Mouse (Mus musculus) hindbrain, embryonic 16.5 days (tissue): Measurements from ENCODE around the gene Rusc1. TPM values are rescaled to one million over a fixed set of nuclear protein-coding genes. Genes with fewer than 3 reads are reported as not detected.
A peak's percentile ranks its signal among the peaks of the same experiment; 100 is the strongest.

Experiments
- ATAC-seq: fragments of 200-750 bp; cut with Nextera tagmentation; 2 replicates; pipeline ENCODE4 v1.8.0; 2017; ENCODE audit warnings: moderate TSS enrichment, moderate library complexity
- H3K27ac ChIP-seq: fragments of 300-500 bp; sonication (generic); 2 replicates; pipeline ENCODE4 v1.5.1; 2014; ENCODE audit warnings: low read depth, mild to moderate bottlenecking, control low read depth, low read length, moderate library complexity
- H3K27me3 ChIP-seq: fragments of 300-500 bp; sonication (generic); replicated peaks from 2 replicates; pipeline ENCODE4 v1.6.1; 2014; ENCODE audit warnings: low read length; ENCODE audit not compliant: control insufficient read depth, insufficient read depth
- H3K36me3 ChIP-seq: fragments of 300-500 bp; sonication (generic); 2 replicates; pipeline ENCODE4 v1.6.1; 2014; ENCODE audit warnings: mild to moderate bottlenecking, low read length, moderate library complexity, mixed read lengths; ENCODE audit not compliant: control insufficient read depth, insufficient read depth
- H3K4me1 ChIP-seq: fragments of 300-500 bp; sonication (generic); 2 replicates; pipeline ENCODE4 v1.6.1; 2014; ENCODE audit warnings: low read depth, low read length; ENCODE audit not compliant: control insufficient read depth, insufficient read depth
- H3K4me2 ChIP-seq: fragments of 300-500 bp; sonication (generic); 2 replicates; pipeline ENCODE4 v1.6.1; 2014; ENCODE audit warnings: mild to moderate bottlenecking, low read length, control low read depth, moderate library complexity
- H3K4me3 ChIP-seq: fragments of 300-500 bp; sonication (generic); 2 replicates; pipeline ENCODE4 v1.5.1; 2014; ENCODE audit warnings: mild to moderate bottlenecking, low read length, control low read depth, moderate library complexity
- H3K9ac ChIP-seq: fragments of 300-500 bp; sonication (generic); 2 replicates; pipeline ENCODE4 v1.6.1; 2014; ENCODE audit warnings: low read depth, mild to moderate bottlenecking, control low read depth, low read length, moderate library complexity
- H3K9me3 ChIP-seq: fragments of 300-500 bp; sonication (generic); 2 replicates; pipeline ENCODE4 v1.6.1; 2014; ENCODE audit warnings: mild to moderate bottlenecking, low read length, moderate library complexity; ENCODE audit not compliant: control insufficient read depth
- WGBS: fragments of 180-500 bp; shearing (Covaris S2); extraction: QIAGEN DNeasy Blood & Tissue Kit; methylation state at CpG from one replicate; pipeline ENCODE4 v1.1.7; 2014; 5-methylcytosine and 5-hydroxymethylcytosine counted together
- polyA plus RNA-seq: library from polyadenylated mRNA; unstranded; fragments of >200 nt; fragmentation: Nextera tagmentation; extraction: Ambion mirVana; gene quantifications from 2 replicates; pipeline ENCODE4 v1.2.1, GENCODE M21; 2015

Gene Rusc1
- polyA plus RNA-seq, result 101 and 112 TPM in 2 replicates

DNA sequence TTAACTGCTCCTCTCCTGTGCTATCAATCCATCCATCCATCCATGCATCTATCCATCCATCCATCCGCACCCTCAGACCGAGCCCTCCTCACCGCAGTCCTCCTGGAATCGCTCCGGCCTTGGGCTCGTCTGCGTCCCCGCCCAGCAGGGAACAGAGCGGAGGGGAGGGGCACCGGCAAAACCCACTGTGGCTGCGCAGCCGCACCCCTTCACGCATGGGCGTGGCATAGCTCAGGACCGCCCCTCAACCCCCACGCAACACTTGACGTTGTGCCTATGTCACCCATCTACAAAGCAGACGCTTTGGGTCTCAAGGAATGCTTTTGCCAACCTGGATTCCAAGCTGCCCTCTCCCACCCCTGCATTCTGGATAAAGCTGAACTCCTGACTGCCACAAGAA is at the start of gene Rusc1:
Gene Rusc1 (minus strand): TSS at position 137 of the 400 bp plus-strand sequence.
- peaks cover 18% of the 10 kb centered on the region for H3K4me1 ChIP-seq
- peak within 1 kb of the TSS; percentile 95 for H3K4me2 ChIP-seq
- no peaks in the 10 kb centered on the region for H3K9me3 ChIP-seq
- ATAC-seq, result peak; percentile 84
- peak within 1 kb of the TSS; percentile 70 for H3K4me3 ChIP-seq
- H3K27ac ChIP-seq, result peak within 1 kb of the TSS; percentile 84
- H3K36me3 ChIP-seq, result peaks cover 24% of the 10 kb centered on the region
- H3K27me3 ChIP-seq, result no peaks in the 10 kb centered on the region
- 0% methylated on average over 18 of the region's 18 CpGs for WGBS
- peak within 1 kb of the TSS; percentile 78 for H3K9ac ChIP-seq

DNA sequence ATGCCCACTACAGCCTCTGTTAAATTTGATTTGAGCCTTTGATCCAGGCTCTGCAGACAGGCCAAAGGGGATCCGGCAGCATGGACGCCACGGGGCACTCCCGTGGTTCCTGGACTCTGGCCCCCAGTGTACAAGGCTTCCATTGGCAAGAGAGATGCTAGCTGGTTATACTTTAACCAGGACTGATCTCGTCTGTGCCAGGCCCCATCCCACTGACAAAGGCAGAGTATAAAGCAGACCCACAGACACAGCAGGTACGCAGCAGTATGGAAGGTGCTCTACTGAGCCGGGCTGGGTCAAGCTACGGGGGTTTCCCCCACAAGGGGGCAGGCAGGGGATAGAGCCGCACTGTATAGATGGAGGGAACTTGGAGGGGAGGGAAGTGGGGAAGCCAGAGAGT is 43.3 kb upstream of the Rusc1 start:
- H3K36me3 ChIP-seq, result no peaks in the 10 kb centered on the region
- 30% methylated on average over 9 of the region's 9 CpGs for WGBS
- no peaks in the 10 kb centered on the region for H3K9me3 ChIP-seq
- ATAC-seq, result no peak
- H3K27me3 ChIP-seq, result no peaks in the 10 kb centered on the region
- H3K4me3 ChIP-seq, result no peak overlapping the region
- no peak overlapping the region for H3K9ac ChIP-seq
- no peak overlapping the region for H3K27ac ChIP-seq
- no peak overlapping the region for H3K4me2 ChIP-seq
- H3K4me1 ChIP-seq, result peaks cover 5% of the 10 kb centered on the region; the same call in 1 of the 2 replicates

DNA sequence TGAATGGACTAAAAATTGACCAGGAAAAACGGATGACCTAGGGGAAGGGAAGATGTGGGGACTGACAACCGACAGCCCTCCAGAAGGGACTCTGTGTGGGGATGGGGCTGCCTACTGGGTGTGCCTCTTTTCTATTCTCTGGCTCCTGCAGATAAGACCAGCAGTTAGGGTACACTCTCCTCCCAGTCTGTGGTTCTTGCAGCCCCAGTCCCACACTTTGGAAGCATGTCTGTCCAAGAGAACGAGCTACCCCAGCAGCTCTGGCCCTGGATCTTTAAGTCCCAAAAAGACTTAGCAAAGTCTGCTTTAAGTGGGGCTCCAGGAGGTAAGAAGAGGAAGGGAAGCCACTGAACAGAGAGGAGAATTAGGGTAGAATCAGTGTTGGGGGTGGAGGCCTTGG is 42.8 kb upstream of the Rusc1 start, which contains the start of gene Pklr:
Gene Pklr (plus strand): TSS at position 185 of the 400 bp plus-strand sequence.
- Histone ChIP-seq H3K4me3 (no peak within 1 kb of the TSS), H3K9ac (no peak within 1 kb of the TSS), H3K4me2 (no peak within 1 kb of the TSS), H3K27me3 (no peaks in the 10 kb centered on the region), H3K36me3 (no peaks in the 10 kb centered on the region), H3K9me3 (no peaks in the 10 kb centered on the region), H3K27ac (no peak within 1 kb of the TSS), H3K4me1 (peaks cover 5% of the 10 kb centered on the region; the same call in 1 of the 2 replicates)
- no peak for ATAC-seq
- 63% methylated on average over 3 of the region's 3 CpGs for WGBS

DNA sequence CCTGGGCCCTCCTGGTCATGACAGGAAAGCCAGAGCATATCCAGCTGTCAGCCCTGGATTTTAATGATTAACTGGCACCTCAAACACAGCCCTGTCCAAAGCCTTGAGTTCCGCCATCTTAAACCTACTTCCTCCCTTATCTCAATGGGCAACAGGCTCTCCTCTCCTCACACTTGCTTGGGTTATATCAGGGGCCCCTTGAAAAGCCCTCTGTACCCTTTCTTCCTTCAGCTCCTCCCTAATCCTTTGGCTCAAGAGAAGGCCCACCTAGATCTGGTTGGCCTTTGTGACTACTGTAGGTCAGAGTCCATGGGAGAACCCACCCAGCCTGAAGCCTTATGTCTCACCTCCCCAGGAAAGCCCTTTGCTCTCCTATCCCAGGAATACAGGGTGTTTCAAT is 40.6 kb upstream of the Rusc1 start:
- WGBS, result 87% methylated on average over 1 of the region's 1 CpGs
- H3K9me3 ChIP-seq, result no peaks in the 10 kb centered on the region
- no peak for ATAC-seq

DNA sequence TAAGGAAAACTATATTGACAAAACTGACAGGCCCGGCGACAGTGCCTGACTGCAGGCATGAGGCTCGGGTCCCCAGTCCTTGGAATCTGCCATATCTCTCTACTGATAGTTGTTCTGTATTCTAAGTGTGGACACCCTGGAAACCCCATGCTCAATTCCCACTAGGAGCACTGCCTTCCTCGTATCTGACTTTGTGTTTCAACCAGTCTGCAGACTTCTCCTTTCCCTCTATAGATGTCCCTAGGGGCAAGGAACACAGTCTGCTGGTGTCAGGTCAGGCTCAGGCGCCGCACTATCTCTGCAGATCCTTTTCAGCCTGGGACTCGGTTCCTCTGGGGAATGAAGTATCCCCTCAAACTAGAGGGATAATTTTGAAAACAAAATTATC is 39.9 kb upstream of the Rusc1 start:
- H3K27me3 ChIP-seq, result no peaks in the 10 kb centered on the region
- no peaks in the 10 kb centered on the region for H3K9me3 ChIP-seq
- H3K4me2 ChIP-seq, result no peak overlapping the region
- H3K36me3 ChIP-seq, result no peaks in the 10 kb centered on the region
- peaks cover 5% of the 10 kb centered on the region; the same call in 1 of the 2 replicates for H3K4me1 ChIP-seq
- H3K4me3 ChIP-seq, result no peak overlapping the region
- 82% methylated on average over 7 of the region's 7 CpGs for WGBS
- ATAC-seq, result no peak
- H3K9ac ChIP-seq, result no peak overlapping the region
- H3K27ac ChIP-seq, result no peak overlapping the region

More for the DNA sequence above, 40.6 kb upstream of the Rusc1 start:
- Histone ChIP-seq H3K9ac (no peak overlapping the region), H3K4me2 (no peak overlapping the region), H3K4me3 (no peak overlapping the region), H3K27me3 (no peaks in the 10 kb centered on the region), H3K4me1 (peaks cover 5% of the 10 kb centered on the region; the same call in 1 of the 2 replicates), H3K36me3 (no peaks in the 10 kb centered on the region), H3K27ac (no peak overlapping the region)

DNA sequence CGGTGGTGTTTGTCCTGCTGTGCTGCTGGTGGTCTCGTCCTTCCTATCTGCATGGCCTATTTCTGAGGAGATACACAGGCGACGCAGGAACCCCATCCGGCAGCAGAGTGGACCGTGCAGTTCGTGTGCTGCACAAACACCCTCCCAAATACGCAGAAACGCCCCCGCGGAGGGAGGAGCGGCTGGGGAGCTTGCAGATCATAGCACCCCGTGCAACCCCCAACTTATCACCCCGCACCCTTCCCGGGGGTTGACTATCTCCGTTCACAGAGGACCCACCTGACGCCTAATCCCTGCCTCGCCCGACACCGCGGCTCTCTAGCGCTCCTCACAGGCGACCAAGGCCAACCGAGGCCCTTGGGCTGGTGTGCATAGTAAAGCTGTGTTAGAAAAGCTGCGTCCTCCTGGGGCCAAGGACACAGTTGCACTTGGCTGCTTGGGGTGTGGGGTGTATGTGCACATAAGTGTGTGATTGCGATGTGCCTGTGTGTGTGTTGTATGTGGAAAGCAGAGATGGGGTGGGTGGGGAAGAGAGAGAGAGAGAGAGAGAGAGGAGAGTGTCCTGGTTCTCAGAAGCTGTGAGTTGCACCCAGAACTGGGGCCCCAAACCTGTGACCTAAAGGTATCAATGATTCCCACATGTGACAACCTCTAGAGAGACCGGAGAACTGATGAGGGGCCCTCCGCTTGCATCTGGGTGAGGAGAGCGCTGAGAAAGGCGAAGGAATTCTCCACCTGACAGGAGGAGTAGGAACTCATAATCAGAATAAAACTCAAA is 39.4 kb upstream of the Rusc1 start:
- no peaks in the 10 kb centered on the region for H3K36me3 ChIP-seq
- H3K9me3 ChIP-seq, result no peaks in the 10 kb centered on the region
- ATAC-seq, result peak; percentile 81
- peaks cover 5% of the 10 kb centered on the region; the same call in 1 of the 2 replicates for H3K4me1 ChIP-seq
- H3K9ac ChIP-seq, result peak overlapping the region; percentile 56
- H3K4me2 ChIP-seq, result peak overlapping the region; percentile 77
- H3K27me3 ChIP-seq, result no peaks in the 10 kb centered on the region
- H3K27ac ChIP-seq, result no peak overlapping the region
- 17% methylated on average over 30 of the region's 30 CpGs for WGBS
- H3K4me3 ChIP-seq, result peak overlapping the region; percentile 35

DNA sequence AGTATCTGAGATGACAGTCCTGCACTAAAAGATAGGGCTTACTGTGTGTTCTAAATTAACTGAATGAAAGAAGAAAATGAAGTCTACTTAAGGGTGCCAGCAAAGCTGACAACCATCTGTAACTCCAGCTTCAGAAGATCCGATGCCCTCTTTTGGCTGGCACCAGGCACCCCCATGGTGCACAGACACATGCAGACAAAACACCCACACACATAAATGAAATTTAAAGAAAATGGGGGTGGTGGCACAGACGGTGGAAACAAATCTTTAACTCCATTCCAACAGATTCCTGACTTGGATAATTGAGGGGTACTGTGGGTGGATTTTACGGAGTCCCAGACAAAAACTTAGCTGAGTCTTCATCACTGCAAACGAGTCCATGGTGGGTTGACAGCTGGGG is 38.7 kb upstream of the Rusc1 start:
- H3K4me3 ChIP-seq, result no peak overlapping the region; the same call in none of the 2 replicates

DNA sequence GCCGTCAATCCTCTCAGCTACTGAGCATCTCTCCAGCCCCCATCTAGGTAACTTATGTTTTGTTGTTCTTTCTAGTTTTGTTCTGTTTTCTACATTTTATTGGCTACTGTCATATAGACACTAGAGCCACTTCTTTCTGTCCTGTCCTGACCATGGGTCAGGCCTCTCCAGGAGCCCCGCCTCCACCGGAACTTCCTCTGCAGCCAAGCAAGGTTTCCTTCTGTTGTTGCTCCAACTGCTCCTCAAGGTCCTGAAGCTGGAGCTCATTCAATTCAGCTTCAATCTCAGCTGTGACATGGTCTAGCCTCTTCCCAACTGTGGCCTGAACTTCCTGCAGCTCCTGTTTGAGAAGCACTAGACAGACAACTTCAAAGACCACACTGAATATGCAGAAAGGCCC is 36.8 kb upstream of the Rusc1 start:
- H3K9me3 ChIP-seq, result no peaks in the 10 kb centered on the region
- H3K4me2 ChIP-seq, result no peak overlapping the region
- no peaks in the 10 kb centered on the region for H3K27me3 ChIP-seq
- H3K4me1 ChIP-seq, result peaks cover 5% of the 10 kb centered on the region; the same call in 1 of the 2 replicates
- H3K9ac ChIP-seq, result no peak overlapping the region
- H3K4me3 ChIP-seq, result no peak overlapping the region
- 90% methylated on average over 3 of the region's 3 CpGs for WGBS
- no peak overlapping the region for H3K27ac ChIP-seq
- no peaks in the 10 kb centered on the region for H3K36me3 ChIP-seq
- no peak for ATAC-seq

More for the DNA sequence above, 38.7 kb upstream of the Rusc1 start:
- no peaks in the 10 kb centered on the region for H3K36me3 ChIP-seq
- no peaks in the 10 kb centered on the region for H3K9me3 ChIP-seq
- 30% methylated on average over 4 of the region's 4 CpGs for WGBS
- peak overlapping the region; percentile 56 for H3K9ac ChIP-seq
- 0 out of 2 replicates have a peak, but pooled peaks have one; percentile 9 for ATAC-seq
- H3K4me2 ChIP-seq, result peak overlapping the region; percentile 77
- H3K4me1 ChIP-seq, result peaks cover 5% of the 10 kb centered on the region; the same call in 1 of the 2 replicates
- no peaks in the 10 kb centered on the region for H3K27me3 ChIP-seq
- no peak overlapping the region for H3K27ac ChIP-seq

DNA sequence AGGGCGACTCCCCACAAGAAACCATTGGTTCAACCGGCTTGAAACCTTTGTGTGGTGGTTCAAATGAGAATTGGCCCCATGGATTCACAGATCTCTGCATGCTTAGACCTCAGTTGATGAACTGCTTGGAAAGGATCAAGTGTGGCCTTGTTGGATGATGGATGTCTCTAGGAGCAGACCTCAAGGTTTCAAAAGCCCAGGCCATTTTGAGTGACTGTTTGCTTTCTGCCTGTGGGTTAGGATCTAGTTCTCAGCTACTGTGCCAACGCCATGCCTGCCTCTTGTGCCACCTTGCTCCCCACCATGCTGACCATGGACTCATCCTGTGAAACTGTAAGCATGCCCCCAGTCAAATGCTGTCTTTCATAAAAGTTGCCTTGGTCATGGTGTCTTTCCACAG is 32.9 kb upstream of the Rusc1 start:
- no peak overlapping the region for H3K27ac ChIP-seq
- no peaks in the 10 kb centered on the region for H3K4me1 ChIP-seq
- H3K36me3 ChIP-seq, result no peaks in the 10 kb centered on the region
- no peak overlapping the region for H3K9ac ChIP-seq
- ATAC-seq, result no peak
- WGBS, result 90% methylated on average over 3 of the region's 3 CpGs
- H3K4me3 ChIP-seq, result no peak overlapping the region
- H3K9me3 ChIP-seq, result no peaks in the 10 kb centered on the region
- no peaks in the 10 kb centered on the region for H3K27me3 ChIP-seq
- H3K4me2 ChIP-seq, result no peak overlapping the region
